Mouse (Mus musculus): ENCODE data around the gene Sympk.
A peak's percentile ranks its signal among the peaks of the same experiment; 100 is the strongest.

Sympk gene

GRCm38 (mm10) chr7:19085495-19085894, 61.3 kb downstream of the Sympk start:
- no peak for DNase-seq

- peak; percentile 64 to 71 for DNase-seq
These were observed 61.9 kb downstream of the Sympk start for GRCm38 (mm10) chr7:19086042-19086441.

DNA sequence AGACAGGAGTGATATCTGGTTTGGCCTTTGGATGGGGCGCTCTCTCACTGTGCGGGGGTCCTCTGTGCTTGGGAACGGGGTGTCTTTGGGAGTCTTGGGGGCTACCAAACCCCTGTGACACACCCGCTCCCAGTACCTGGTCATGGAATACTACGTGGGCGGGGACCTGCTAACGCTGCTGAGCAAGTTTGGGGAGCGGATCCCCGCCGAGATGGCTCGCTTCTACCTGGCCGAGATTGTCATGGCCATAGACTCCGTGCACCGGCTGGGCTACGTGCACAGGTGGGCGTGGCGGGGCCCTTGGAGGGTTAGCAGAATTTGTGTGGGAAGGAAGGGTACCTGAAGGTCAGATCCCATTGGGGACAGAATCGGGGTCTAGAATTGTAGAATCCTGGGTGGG, 62.6 kb downstream of the Sympk start:
- no peak for DNase-seq

DNA sequence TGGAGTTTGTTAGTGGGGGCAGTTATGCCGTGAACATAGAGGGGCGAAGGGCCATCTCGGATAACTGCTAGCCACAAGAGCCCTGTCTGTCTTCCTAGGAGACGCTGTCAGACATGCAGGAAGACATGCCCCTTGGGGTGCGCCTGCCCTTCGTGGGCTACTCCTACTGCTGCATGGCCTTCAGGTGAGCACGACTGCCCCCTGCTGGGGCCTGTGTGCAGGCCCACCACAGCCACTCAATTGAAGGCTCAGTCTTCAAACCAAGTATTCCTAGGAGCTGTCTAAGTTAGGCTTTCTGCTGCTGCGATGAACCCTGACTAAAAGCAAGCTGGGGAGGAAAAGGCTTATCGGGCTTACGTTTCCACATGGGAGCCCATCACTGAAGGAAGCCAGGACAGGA, 64.6 kb downstream of the Sympk start:
- peak; percentile 59 to 83 for DNase-seq

GRCm38 (mm10) chr7:19091913-19092312, 67.7 kb downstream of the Sympk start:
- DNase-seq, result no peak

GRCm38 (mm10) chr7:19092381-19093173, 68.4 kb downstream of the Sympk start:
- no peak for DNase-seq

- DNase-seq, result peak; percentile 79 to 89
These were observed 69.0 kb downstream of the Sympk start for GRCm38 (mm10) chr7:19093174-19093521.

- DNase-seq, result peak; percentile 79
These were observed 69.6 kb downstream of the Sympk start for GRCm38 (mm10) chr7:19093537-19094385.

- DNase-seq, result peak; percentile 37 to 53
These were observed 70.3 kb downstream of the Sympk start, which contains the start of gene Six5 for GRCm38 (mm10) chr7:19094471-19094825. TSS of gene Six5 (plus strand) at chr7:19094594.

GRCm38 (mm10) chr7:19094826-19095750, 70.9 kb downstream of the Sympk start:
- DNase-seq, result no peak

GRCm38 (mm10) chr7:19095751-19096110, 71.6 kb downstream of the Sympk start:
- no peak for DNase-seq

DNA sequence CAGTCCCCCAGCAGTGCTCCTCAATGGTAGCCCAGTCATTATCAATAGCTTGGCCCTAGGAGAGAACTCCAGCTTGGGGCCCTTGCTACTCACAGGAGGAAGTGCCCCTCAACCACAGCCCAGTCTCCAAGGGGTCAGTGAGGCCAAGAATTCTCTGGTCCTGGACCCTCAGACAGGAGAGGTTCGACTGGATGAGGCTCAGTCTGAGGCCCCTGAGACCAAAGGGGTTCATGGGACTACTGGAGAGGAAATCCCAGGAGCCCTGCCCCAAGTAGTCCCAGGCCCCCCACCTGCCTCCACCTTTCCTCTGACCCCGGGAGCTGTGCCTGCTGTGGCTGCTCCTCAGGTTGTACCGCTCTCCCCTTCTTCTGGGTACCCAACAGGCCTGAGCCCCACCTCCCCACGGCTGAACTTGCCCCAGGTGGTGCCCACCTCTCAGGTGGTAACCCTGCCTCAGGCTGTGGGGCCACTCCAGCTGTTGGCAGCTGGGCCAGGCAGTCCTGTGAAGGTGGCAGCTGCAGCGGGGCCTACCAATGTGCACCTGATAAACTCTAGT, 72.3 kb downstream of the Sympk start:
- no peak for DNase-seq

GRCm38 (mm10) chr7:19097217-19097616, 73.0 kb downstream of the Sympk start:
- no peak for DNase-seq

DNA sequence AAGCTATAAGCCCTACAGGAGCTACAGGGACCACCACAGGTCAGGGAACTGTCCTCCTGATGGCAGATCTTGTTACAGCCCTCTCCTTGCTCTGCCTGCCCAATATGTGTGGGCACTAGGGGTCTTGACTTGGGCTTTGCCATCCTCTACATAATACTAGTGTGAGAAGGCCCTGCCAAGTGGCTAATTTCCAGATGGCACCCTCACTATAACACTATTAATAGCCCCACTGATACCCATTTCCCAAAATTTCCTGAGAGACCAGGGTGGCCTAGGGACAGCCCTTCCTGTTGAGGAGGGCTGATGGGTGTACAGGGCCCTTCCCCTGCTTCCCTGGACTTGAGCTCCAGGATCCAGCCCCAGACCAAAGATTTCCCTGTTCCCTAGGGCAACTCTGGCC, 73.7 kb downstream of the Sympk start:
- DNase-seq, result no peak

DNA sequence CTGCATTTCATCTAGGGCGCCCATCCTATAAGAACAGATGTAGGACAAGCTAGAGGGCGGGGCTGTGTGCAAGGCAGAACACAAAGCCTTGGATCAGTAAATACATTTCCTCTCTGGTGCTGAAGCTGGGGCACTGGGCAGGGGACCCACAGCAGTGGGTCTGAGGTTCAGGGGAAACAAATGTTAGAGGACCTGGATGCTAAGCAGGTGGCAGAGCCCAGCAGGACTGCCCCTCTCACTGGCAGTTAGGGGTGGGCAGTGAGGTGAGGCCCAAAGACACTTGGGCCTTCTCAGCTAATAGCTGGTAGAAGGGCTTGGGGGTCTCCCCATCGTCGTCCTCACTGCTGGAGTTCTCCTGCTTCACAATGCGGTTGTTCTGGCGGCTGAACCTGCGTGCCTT, 74.6 kb downstream of the Sympk start:
- DNase-seq, result no peak

DNA sequence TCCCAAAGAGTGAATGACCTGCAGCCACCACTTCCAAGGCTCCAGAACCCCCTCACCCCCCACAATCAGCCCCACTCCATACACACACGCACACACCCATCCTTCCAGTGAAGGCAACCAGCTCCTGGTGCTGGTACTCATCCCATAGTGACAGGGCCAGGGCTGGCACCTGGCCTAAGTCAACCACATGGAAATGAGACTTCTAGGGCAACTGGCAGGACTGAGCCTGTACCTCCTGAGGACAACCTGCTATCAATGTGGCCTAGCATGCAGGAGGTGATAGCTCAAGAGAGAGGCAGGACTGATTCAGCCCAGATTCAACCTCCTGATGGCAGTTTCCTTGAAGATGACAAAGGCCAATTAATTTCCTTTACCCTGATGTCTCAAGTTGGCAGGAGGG, 76.1 kb downstream of the Sympk start:
- DNase-seq, result no peak

DNA sequence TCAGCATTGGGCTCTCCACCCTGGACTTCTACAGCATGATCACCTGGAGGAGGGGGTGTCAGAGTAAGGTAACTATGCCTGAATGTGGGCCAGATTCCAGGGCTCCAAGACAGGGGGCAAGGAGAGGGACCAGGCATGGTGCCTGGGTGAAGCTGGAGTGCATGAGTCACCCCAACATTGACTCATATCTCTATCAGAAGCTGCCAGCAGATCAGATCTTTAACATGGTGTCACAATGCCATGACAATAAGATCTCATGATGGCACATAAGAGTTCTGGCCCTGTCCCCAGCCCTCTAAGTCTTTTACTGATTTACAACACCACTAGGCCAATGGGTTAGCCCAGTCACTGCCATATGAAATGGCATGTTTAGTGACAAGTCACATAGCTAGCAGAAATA, 79.6 kb downstream of the Sympk start:
- no peak for DNase-seq

All from spleen, adult 18-20 months (tissue).